Mouse (Mus musculus) limb, embryonic 13.5 days (tissue): Measurements from ENCODE around the gene Cpm. TPM values are rescaled to one million over a fixed set of nuclear protein-coding genes. Genes with fewer than 3 reads are reported as not detected.
"Not testable (repeated sequence)": the region's sequence is repeated elsewhere in the genome, so short reads cannot be mapped to it uniquely, and the experiment has no call there.

Experiments used
- ATAC-seq: fragments of 200-750 bp; cut with Nextera tagmentation; 2 replicates; pipeline ENCODE4 v1.8.0; 2017; ENCODE audit warnings: low read depth, moderate number of reproducible peaks, moderate TSS enrichment; ENCODE audit not compliant: low FRiP score
- H3K27ac ChIP-seq: fragments of 300-500 bp; sonication (generic); 2 replicates; pipeline ENCODE4 v1.5.1; 2015; ENCODE audit warnings: inconsistent platforms, mild to moderate bottlenecking, moderate library complexity
- H3K27me3 ChIP-seq: fragments of 300-500 bp; sonication (generic); 2 replicates; pipeline ENCODE4 v1.6.1; 2015; ENCODE audit warnings: mild to moderate bottlenecking, inconsistent platforms
- H3K36me3 ChIP-seq: fragments of 300-500 bp; sonication (generic); 2 replicates; pipeline ENCODE4 v1.6.1; 2015; ENCODE audit warnings: inconsistent platforms, mild to moderate bottlenecking, moderate library complexity
- H3K4me1 ChIP-seq: fragments of 300-500 bp; sonication (generic); 2 replicates; pipeline ENCODE4 v1.6.1; 2015; ENCODE audit warnings: inconsistent platforms
- H3K4me2 ChIP-seq: fragments of 300-500 bp; sonication (generic); replicated peaks from 2 replicates; pipeline ENCODE4 v1.6.1; 2015; ENCODE audit warnings: inconsistent platforms, mild to moderate bottlenecking, moderate library complexity
- H3K4me3 ChIP-seq: fragments of 300-500 bp; sonication (generic); 2 replicates; pipeline ENCODE4 v1.5.1; 2015; ENCODE audit warnings: moderate library complexity, mild to moderate bottlenecking, inconsistent platforms
- H3K9ac ChIP-seq: fragments of 300-500 bp; sonication (generic); 2 replicates; pipeline ENCODE4 v1.6.1; 2015; ENCODE audit warnings: mild to moderate bottlenecking, inconsistent platforms
- H3K9me3 ChIP-seq: fragments of 300-500 bp; sonication (generic); 2 replicates; pipeline ENCODE4 v1.6.1; 2016; ENCODE audit warnings: inconsistent platforms
- WGBS: fragments of 180-500 bp; shearing (Covaris S2); methylation state at CpG from one replicate; pipeline ENCODE4 v1.1.7; 2015; 5-methylcytosine and 5-hydroxymethylcytosine counted together
- polyA plus RNA-seq: library from polyadenylated mRNA; unstranded; fragments of >200 nt; fragmentation: Nextera tagmentation; extraction: Ambion mirVana; gene quantifications from 2 replicates; pipeline ENCODE4 v1.2.1, GENCODE M21; 2015

Cpm gene
- polyA plus RNA-seq, 1 experiment from 2014 or later = 42.8 TPM

- peaks cover 92% of the 10 kb centered on the region for H3K36me3 ChIP-seq
- WGBS = 97% methylated on average over 3 of the region's 3 CpGs
These were observed 68.3 kb downstream of the Cpm start for GRCm38 (mm10) chr10:117697561-117698115.

GRCm38 (mm10) chr10:117698313-117699138 lies 69.2 kb downstream of the Cpm start:
- H3K27me3 ChIP-seq = no peaks in the 10 kb centered on the region
- 97% methylated on average over 10 of the region's 10 CpGs for WGBS
- H3K27ac ChIP-seq = no peak overlapping the region
- no peak overlapping the region for H3K4me2 ChIP-seq
- no peak overlapping the region for H3K4me3 ChIP-seq
- no peaks in the 10 kb centered on the region for H3K4me1 ChIP-seq
- H3K9me3 ChIP-seq = no peaks in the 10 kb centered on the region
- no peak for ATAC-seq
- H3K36me3 ChIP-seq = peaks cover 94% of the 10 kb centered on the region
- H3K9ac ChIP-seq = no peak overlapping the region

More at GRCm38 (mm10) chr10:117697561-117698115, 68.3 kb downstream of the Cpm start:
- no peak overlapping the region for H3K4me3 ChIP-seq
- no peaks in the 10 kb centered on the region for H3K9me3 ChIP-seq
- no peaks in the 10 kb centered on the region for H3K4me1 ChIP-seq
- no peaks in the 10 kb centered on the region for H3K27me3 ChIP-seq
- no peak overlapping the region for H3K27ac ChIP-seq
- no peak for ATAC-seq
- H3K9ac ChIP-seq = no peak overlapping the region
- no peak overlapping the region for H3K4me2 ChIP-seq

- 92% methylated on average over 4 of the region's 4 CpGs for WGBS
These were observed 70.6 kb downstream of the Cpm start for GRCm38 (mm10) chr10:117699914-117700313.

GRCm38 (mm10) chr10:117700450-117700849 lies 71.2 kb downstream of the Cpm start:
- Histone ChIP-seq H3K9ac (no peak overlapping the region), H3K36me3 (peaks cover 95% of the 10 kb centered on the region), H3K4me3 (no peak overlapping the region), H3K27me3 (no peaks in the 10 kb centered on the region), H3K9me3 (no peaks in the 10 kb centered on the region), H3K27ac (no peak overlapping the region), H3K4me1 (no peaks in the 10 kb centered on the region), H3K4me2 (no peak overlapping the region)
- no peak for ATAC-seq
- 86% methylated on average over 1 of the region's 1 CpGs for WGBS

More at GRCm38 (mm10) chr10:117699914-117700313, 70.6 kb downstream of the Cpm start:
- H3K9ac ChIP-seq = no peak overlapping the region
- no peak overlapping the region for H3K4me2 ChIP-seq
- H3K36me3 ChIP-seq = peaks cover 95% of the 10 kb centered on the region
- no peaks in the 10 kb centered on the region for H3K4me1 ChIP-seq
- H3K27me3 ChIP-seq = no peaks in the 10 kb centered on the region
- no peak overlapping the region for H3K27ac ChIP-seq
- H3K4me3 ChIP-seq = no peak overlapping the region
- H3K9me3 ChIP-seq = no peaks in the 10 kb centered on the region
- ATAC-seq = no peak

GRCm38 (mm10) chr10:117701034-117701829 lies 71.9 kb downstream of the Cpm start:
- no peak overlapping the region for H3K4me3 ChIP-seq
- H3K4me1 ChIP-seq = no peaks in the 10 kb centered on the region
- no peak for ATAC-seq
- no peaks in the 10 kb centered on the region for H3K9me3 ChIP-seq
- 93% methylated on average over 6 of the region's 6 CpGs for WGBS
- H3K36me3 ChIP-seq = peaks cover 91% of the 10 kb centered on the region
- no peak overlapping the region for H3K27ac ChIP-seq
- H3K9ac ChIP-seq = no peak overlapping the region
- no peak overlapping the region for H3K4me2 ChIP-seq
- H3K27me3 ChIP-seq = no peaks in the 10 kb centered on the region

GRCm38 (mm10) chr10:117702024-117702833 lies 72.9 kb downstream of the Cpm start:
- H3K9ac ChIP-seq = no peak overlapping the region
- H3K4me3 ChIP-seq = no peak overlapping the region
- H3K27ac ChIP-seq = no peak overlapping the region
- no peaks in the 10 kb centered on the region for H3K4me1 ChIP-seq
- H3K27me3 ChIP-seq = no peaks in the 10 kb centered on the region
- WGBS = 96% methylated on average over 6 of the region's 6 CpGs
- H3K36me3 ChIP-seq = peaks cover 91% of the 10 kb centered on the region
- H3K9me3 ChIP-seq = no peaks in the 10 kb centered on the region
- no peak for ATAC-seq
- H3K4me2 ChIP-seq = no peak overlapping the region

- Histone ChIP-seq H3K36me3 (peaks cover 86% of the 10 kb centered on the region), H3K27me3 (no peaks in the 10 kb centered on the region), H3K27ac (no peak overlapping the region), H3K4me3 (no peak overlapping the region), H3K4me1 (no peaks in the 10 kb centered on the region), H3K9me3 (no peaks in the 10 kb centered on the region), H3K4me2 (no peak overlapping the region), H3K9ac (no peak overlapping the region)
- no peak for ATAC-seq
- WGBS = 88% methylated on average over 3 of the region's 3 CpGs
These were observed 74.2 kb downstream of the Cpm start for GRCm38 (mm10) chr10:117703506-117703905.

- not testable (repeated sequence) for H3K9ac ChIP-seq, H3K4me2 ChIP-seq, H3K9me3 ChIP-seq, H3K27ac ChIP-seq, H3K27me3 ChIP-seq, ATAC-seq, H3K4me3 ChIP-seq, H3K4me1 ChIP-seq
- peaks cover 81% of the 10 kb centered on the region for H3K36me3 ChIP-seq
- WGBS = 98% methylated on average over 6 of the region's 6 CpGs
These were observed 75.1 kb downstream of the Cpm start for GRCm38 (mm10) chr10:117704314-117704963.

- no peak overlapping the region for H3K4me3 ChIP-seq
- H3K4me1 ChIP-seq = peaks cover 9% of the 10 kb centered on the region
- peaks cover 76% of the 10 kb centered on the region for H3K36me3 ChIP-seq
- H3K9me3 ChIP-seq = no peaks in the 10 kb centered on the region
- no peak overlapping the region for H3K9ac ChIP-seq
- H3K4me2 ChIP-seq = no peak overlapping the region
- H3K27ac ChIP-seq = no peak overlapping the region
- H3K27me3 ChIP-seq = no peaks in the 10 kb centered on the region
- no peak for ATAC-seq
- 98% methylated on average over 6 of the region's 6 CpGs for WGBS
These were observed 75.7 kb downstream of the Cpm start for GRCm38 (mm10) chr10:117704964-117705335.

GRCm38 (mm10) chr10:117705806-117706205 lies 76.5 kb downstream of the Cpm start:
- H3K27ac ChIP-seq = no peak overlapping the region
- H3K4me2 ChIP-seq = no peak overlapping the region
- peaks cover 9% of the 10 kb centered on the region for H3K4me1 ChIP-seq
- no peaks in the 10 kb centered on the region for H3K9me3 ChIP-seq
- ATAC-seq = no peak
- no peaks in the 10 kb centered on the region for H3K27me3 ChIP-seq
- H3K4me3 ChIP-seq = no peak overlapping the region
- H3K9ac ChIP-seq = no peak overlapping the region
- H3K36me3 ChIP-seq = peaks cover 67% of the 10 kb centered on the region

GRCm38 (mm10) chr10:117706440-117706839 lies 77.1 kb downstream of the Cpm start:
- Histone ChIP-seq H3K9ac (no peak overlapping the region), H3K4me1 (peaks cover 13% of the 10 kb centered on the region), H3K9me3 (no peaks in the 10 kb centered on the region), H3K27ac (no peak overlapping the region), H3K4me2 (no peak overlapping the region), H3K36me3 (peaks cover 63% of the 10 kb centered on the region), H3K4me3 (no peak overlapping the region), H3K27me3 (no peaks in the 10 kb centered on the region)
- no peak for ATAC-seq
- WGBS = 93% methylated on average over 6 of the region's 6 CpGs
